Mouse (Mus musculus) forebrain, postnatal 0 days (tissue): Measurements from ENCODE around the gene Lrrc74a. TPM values are rescaled to one million over a fixed set of nuclear protein-coding genes. Genes with fewer than 3 reads are reported as not detected.

Experiments
- ATAC-seq: fragments of 200-750 bp; cut with Nextera tagmentation; 2 replicates; pipeline ENCODE4 v1.8.0; 2017; ENCODE audit warnings: mild to moderate bottlenecking, moderate library complexity
- DNase-seq: peaks from one replicate; pipeline ENCODE4 v3.0.0-alpha.2; 2015
- H3K27ac ChIP-seq: fragments of 300-500 bp; sonication (generic); 2 replicates; pipeline ENCODE4 v1.5.1; 2014; ENCODE audit warnings: low read depth, mild to moderate bottlenecking, antibody characterized with exemption, low read length, moderate library complexity, mixed read lengths
- H3K27me3 ChIP-seq: fragments of 300-500 bp; sonication (generic); 2 replicates; pipeline ENCODE4 v1.6.1; 2014; ENCODE audit warnings: mild to moderate bottlenecking, low read length, mixed read lengths; ENCODE audit not compliant: insufficient read depth
- H3K36me3 ChIP-seq: fragments of 300-500 bp; sonication (generic); 2 replicates; pipeline ENCODE4 v1.6.1; 2014; ENCODE audit warnings: mild to moderate bottlenecking, moderate library complexity; ENCODE audit not compliant: insufficient read depth
- H3K4me1 ChIP-seq: fragments of 300-500 bp; sonication (generic); 2 replicates; pipeline ENCODE4 v1.6.1; 2014; ENCODE audit warnings: antibody characterized with exemption; ENCODE audit not compliant: insufficient read depth
- H3K4me2 ChIP-seq: fragments of 300-500 bp; sonication (generic); 2 replicates; pipeline ENCODE4 v1.6.1; 2014; ENCODE audit warnings: low read depth, mild to moderate bottlenecking, moderate library complexity
- H3K4me3 ChIP-seq: fragments of 300-500 bp; sonication (generic); 2 replicates; pipeline ENCODE4 v1.5.1; 2014; ENCODE audit warnings: low read depth, low read length, mixed read lengths
- H3K9ac ChIP-seq: fragments of 300-500 bp; sonication (generic); 2 replicates; pipeline ENCODE4 v1.6.1; 2014; ENCODE audit warnings: mild to moderate bottlenecking
- H3K9me3 ChIP-seq: fragments of 300-500 bp; sonication (generic); 2 replicates; pipeline ENCODE4 v1.6.1; 2016; ENCODE audit warnings: low read length
- CTCF ChIP-seq: sonication (generic); IDR thresholded peaks from 2 replicates; pipeline ENCODE4 v1.5.1; 2016; ENCODE audit warnings: antibody characterized with exemption, control low read depth, low read depth
- WGBS: fragments of 180-500 bp; shearing (Covaris S2); extraction: QIAGEN DNeasy Blood & Tissue Kit; methylation state at CpG from one replicate; pipeline ENCODE4 v1.1.7; 2014; 5-methylcytosine and 5-hydroxymethylcytosine counted together
- polyA plus RNA-seq: library from polyadenylated mRNA; unstranded; fragments of >200 nt; fragmentation: Nextera tagmentation; extraction: Ambion mirVana; gene quantifications from 2 replicates; pipeline ENCODE4 v1.2.1, GENCODE M21; 2015
- total RNA-seq: library from RNA; depleted of rRNA; stranded (reverse); fragments of >200 nt; gene quantifications from 2 replicates; pipeline ENCODE4 v1.2.3, GENCODE M21; 2014

Gene Lrrc74a
- total and polyA plus RNA-seq, 2 experiments from 2014 or later: not detected

GRCm38 (mm10) chr12:86699965-86700926, 33.9 kb upstream of the Lrrc74a start:
- Histone ChIP-seq H3K27me3 (no peaks in the 10 kb centered on the region), H3K9ac (0 out of 2 replicates have a peak overlapping the region, but pooled peaks have one; percentile 10), H3K27ac (peak overlapping the region; percentile 83), H3K4me2 (no peak overlapping the region), H3K4me1 (peaks cover 22% of the 10 kb centered on the region), H3K4me3 (no peak overlapping the region), H3K36me3 (peaks cover 15% of the 10 kb centered on the region), H3K9me3 (no peaks in the 10 kb centered on the region)
- WGBS: 26% methylated on average over 19 of the region's 19 CpGs
- TF ChIP-seq CTCF: no peak
- DNase-seq (peak; percentile 85), ATAC-seq (peak; percentile 90)

GRCm38 (mm10) chr12:86700927-86701310, 33.2 kb upstream of the Lrrc74a start:
- no peak for DNase-seq
- WGBS: 59% methylated on average over 4 of the region's 4 CpGs
- Histone ChIP-seq H3K4me2 (no peak overlapping the region), H3K27me3 (no peaks in the 10 kb centered on the region), H3K36me3 (peaks cover 8% of the 10 kb centered on the region), H3K4me1 (peaks cover 22% of the 10 kb centered on the region), H3K9me3 (no peaks in the 10 kb centered on the region), H3K27ac (peak overlapping the region; percentile 83), H3K9ac (no peak overlapping the region), H3K4me3 (no peak overlapping the region)
- no peak for ATAC-seq
- TF ChIP-seq CTCF: no peak

GRCm38 (mm10) chr12:86701491-86701890, 32.7 kb upstream of the Lrrc74a start:
- H3K27ac ChIP-seq: 0 out of 2 replicates have a peak overlapping the region, but pooled peaks have one; percentile 83
- DNase-seq: no peak
- no peak for TF ChIP-seq CTCF
- no peak overlapping the region for H3K9ac ChIP-seq
- peaks cover 5% of the 10 kb centered on the region; the same call in 1 of the 2 replicates for H3K36me3 ChIP-seq
- no peaks in the 10 kb centered on the region for H3K27me3 ChIP-seq
- ATAC-seq: no peak
- peaks cover 22% of the 10 kb centered on the region for H3K4me1 ChIP-seq
- 90% methylated on average over 4 of the region's 4 CpGs for WGBS
- H3K4me2 ChIP-seq: no peak overlapping the region
- no peak overlapping the region for H3K4me3 ChIP-seq
- no peaks in the 10 kb centered on the region for H3K9me3 ChIP-seq

DNA sequence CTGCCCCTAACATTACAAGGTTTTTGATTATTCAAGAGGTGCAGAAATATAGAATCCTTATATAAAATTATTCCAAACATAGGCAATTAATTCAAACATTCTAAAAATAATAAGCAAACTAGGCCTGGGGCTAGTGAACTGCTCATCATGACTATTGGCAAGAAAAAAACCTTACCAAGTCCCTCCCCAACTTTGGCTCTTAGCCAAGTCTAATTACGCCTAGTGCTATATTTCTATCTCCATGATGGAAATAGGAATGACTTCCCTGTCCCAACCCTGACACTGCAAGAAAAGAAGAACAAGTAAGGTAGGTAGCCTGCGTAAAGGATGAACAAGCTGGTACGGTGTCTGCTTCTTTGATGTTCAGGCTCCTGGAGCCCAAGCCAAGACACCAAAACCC, 31.5 kb upstream of the Lrrc74a start:
- peaks cover 2% of the 10 kb centered on the region; the same call in 1 of the 2 replicates for H3K36me3 ChIP-seq
- no peaks in the 10 kb centered on the region for H3K9me3 ChIP-seq
- 71% methylated on average over 3 of the region's 3 CpGs for WGBS
- no peak overlapping the region for H3K27ac ChIP-seq
- H3K9ac ChIP-seq: no peak overlapping the region
- H3K4me2 ChIP-seq: no peak overlapping the region
- DNase-seq (no peak), ATAC-seq (no peak)
- TF ChIP-seq CTCF: no peak
- H3K4me3 ChIP-seq: no peak overlapping the region
- peaks cover 22% of the 10 kb centered on the region for H3K4me1 ChIP-seq
- H3K27me3 ChIP-seq: no peaks in the 10 kb centered on the region

- Histone ChIP-seq H3K4me2 (no peak overlapping the region), H3K27me3 (no peaks in the 10 kb centered on the region), H3K27ac (no peak overlapping the region), H3K4me1 (peaks cover 1% of the 10 kb centered on the region; the same call in 1 of the 2 replicates), H3K4me3 (no peak overlapping the region), H3K36me3 (peaks cover 2% of the 10 kb centered on the region; the same call in 1 of the 2 replicates), H3K9ac (no peak overlapping the region), H3K9me3 (no peaks in the 10 kb centered on the region)
- TF ChIP-seq CTCF: no peak
- DNase-seq (no peak), ATAC-seq (no peak)
- WGBS: 79% methylated on average over 5 of the region's 5 CpGs
Measured at GRCm38 (mm10) chr12:86705843-86706242, 28.3 kb upstream of the Lrrc74a start.

DNA sequence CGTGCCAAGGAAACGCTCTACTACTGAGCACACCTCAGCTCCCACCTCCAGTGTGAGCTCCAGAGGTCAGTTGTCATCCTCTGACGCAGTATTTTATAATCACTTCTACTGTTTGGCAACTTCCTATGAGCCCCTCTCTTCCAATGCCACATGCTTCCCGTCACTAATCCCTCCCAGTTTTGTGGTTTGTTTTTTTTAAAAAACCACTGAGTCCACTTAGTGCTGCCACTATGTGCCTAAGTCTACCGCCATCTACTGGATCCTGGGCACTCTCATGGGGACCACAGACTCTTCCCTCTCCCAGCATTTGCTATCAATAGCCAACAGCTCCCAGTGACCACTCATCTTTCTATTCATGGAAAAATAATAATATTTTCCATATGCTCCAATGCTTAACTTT, 20.1 kb upstream of the Lrrc74a start:
- H3K4me3 ChIP-seq: no peak overlapping the region
- no peak overlapping the region for H3K4me2 ChIP-seq
- ATAC-seq (no peak), DNase-seq (no peak)
- H3K27ac ChIP-seq: no peak overlapping the region
- H3K9ac ChIP-seq: no peak overlapping the region
- WGBS: 70% methylated on average over 5 of the region's 5 CpGs
- no peaks in the 10 kb centered on the region for H3K27me3 ChIP-seq
- H3K9me3 ChIP-seq: no peaks in the 10 kb centered on the region
- H3K36me3 ChIP-seq: peaks cover 5% of the 10 kb centered on the region; the same call in 1 of the 2 replicates
- H3K4me1 ChIP-seq: no peaks in the 10 kb centered on the region
- peak; percentile 45 for TF ChIP-seq CTCF

GRCm38 (mm10) chr12:86715401-86715800, 18.8 kb upstream of the Lrrc74a start:
- peaks cover 5% of the 10 kb centered on the region; the same call in 1 of the 2 replicates for H3K36me3 ChIP-seq
- H3K9me3 ChIP-seq: no peaks in the 10 kb centered on the region
- no peak overlapping the region for H3K27ac ChIP-seq
- peak; percentile 86 for TF ChIP-seq CTCF
- no peaks in the 10 kb centered on the region for H3K27me3 ChIP-seq
- DNase-seq (peak; percentile 73), ATAC-seq (no peak; the same call in 1 of the 2 replicates)
- no peak overlapping the region for H3K4me2 ChIP-seq
- WGBS: 55% methylated on average over 5 of the region's 5 CpGs
- no peak overlapping the region for H3K4me3 ChIP-seq
- H3K9ac ChIP-seq: no peak overlapping the region
- no peaks in the 10 kb centered on the region for H3K4me1 ChIP-seq
